Comparison of ENCODE assay signal across 14 mouse cellular contexts in the genomic region with DNA sequence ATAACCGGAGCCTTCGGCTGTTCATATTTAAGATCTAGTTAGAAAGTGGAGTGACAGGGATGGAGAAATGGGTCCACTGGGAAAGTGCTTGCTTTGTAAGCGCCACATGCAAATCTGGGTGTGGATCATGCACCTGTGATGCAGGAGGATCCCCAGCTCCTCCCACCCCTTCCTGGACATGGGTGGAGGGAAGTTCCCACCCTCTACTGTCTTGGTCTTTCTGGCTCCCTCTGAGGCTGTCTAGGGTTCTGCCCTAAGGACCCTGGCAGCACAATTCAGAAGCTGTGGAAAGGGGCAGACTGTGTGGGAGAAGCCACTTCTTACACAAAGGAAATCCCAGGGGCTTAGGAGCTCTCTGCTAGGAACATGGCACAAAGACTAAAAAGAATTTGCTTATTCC. TPM values are rescaled to one million over a fixed set of nuclear protein-coding genes. Genes with fewer than 3 reads are reported as not detected.
A peak's percentile ranks its signal among the peaks of the same experiment; 100 is the strongest.
DNase-seq lines count a peak whose midpoint lies in the region; ATAC-seq lines count a peak whose summit lies in the region.
"Had no signal": no experiment of that assay in that cellular context is flagged by ENCODE, and none has a peak within 500 bp of the region (broad histone marks: within the 10 kb centered on the region; RNA-seq: fewer than 3 reads in every experiment).

No protein-coding gene starts in this region.

- H3K9me3 ChIP-seq in neural tube, embryonic 13.5 days = 0 out of 2 replicates have a peak, but pooled peaks cover 4% of the 10 kb centered on the region

- no peak for ATAC-seq in neural tube, embryonic 13.5 days (ENCODE audit: low read depth)
- ATAC-seq in neutrophil, adult 5-6 weeks (ENCODE audit: extremely low read depth, insufficient number of reproducible peaks, low FRiP score, poor library complexity, severe bottlenecking) = peak; percentile 31; the same call in 1 of the 2 replicates
- ATAC-seq: lung, postnatal 0 days had no signal

- H3K36me3 ChIP-seq in neural tube, embryonic 13.5 days = peaks cover 28% of the 10 kb centered on the region

- 0 out of 2 replicates have a peak overlapping the region, but pooled peaks have one; percentile 23 for H3K27ac ChIP-seq in neural tube, embryonic 13.5 days (replicated peaks)
- H3K27ac ChIP-seq: midbrain, embryonic 12.5 days had no signal

- no peak overlapping the region for H3K9ac ChIP-seq in neural tube, embryonic 13.5 days
- H3K9ac ChIP-seq: midbrain, embryonic 12.5 days had no signal

- peaks cover 6% of the 10 kb centered on the region; the same call in 1 of the 2 replicates for H3K4me1 ChIP-seq in neural tube, embryonic 13.5 days (replicated peaks)

- H3K4me2 ChIP-seq in neural tube, embryonic 13.5 days = no peak overlapping the region
- H3K4me2 ChIP-seq: midbrain, embryonic 12.5 days had no signal

- H3K4me3 ChIP-seq in neural tube, embryonic 13.5 days = no peak overlapping the region
- H3K4me3 ChIP-seq: midbrain, embryonic 12.5 days had no signal

- no peaks in the 10 kb centered on the region for H3K27me3 ChIP-seq in neural tube, embryonic 13.5 days
- H3K27me3 ChIP-seq: midbrain, embryonic 12.5 days had no signal

- WGBS in neural tube, embryonic 13.5 days = 88% methylated on average over 3 of the region's 3 CpGs

- DNase-seq in heart, adult 11 months = peak; percentile 91
- DNase-seq in heart, postnatal 4 days = no peak
- no peak for DNase-seq in neural tube, embryonic 10.5 days (ENCODE audit: extremely low spot score, low spot score)
- DNase-seq in ES-CJ7 (ENCODE audit: low read depth, low spot score) = peak; percentile 69
- no peak for DNase-seq in adrenal gland, postnatal 14 days
- DNase-seq in gastrocnemius, postnatal 10 days = no peak
- DNase-seq: adrenal gland, postnatal 25 days; heart, adult 18-20 months; kidney, adult 8-10 months had no signal

RNA-seq across cellular contexts. Expression of gene Gpr18, which starts 16.0 kb away (rescaled TPM):
- not detected for total RNA-seq in heart, postnatal 4 days (2021)
- 0.17 TPM in 1 of 2 replicates, not detected in the other for polyA plus RNA-seq in neural tube, embryonic 13.5 days (2015; fragmentation: Nextera tagmentation; extraction: Ambion mirVana)
- 95.0 and 98.8 TPM in 2 replicates for total RNA-seq in neutrophil, adult 5-6 weeks (2017)
- 0.67 and 5.2 TPM in 2 replicates for total RNA-seq in adrenal gland, postnatal 14 days (2021)
- not detected for total RNA-seq in gastrocnemius, postnatal 10 days (2021)
- total RNA-seq: left cerebral cortex, postnatal 10 days had no signal

RNA-seq across cellular contexts. Expression of gene Gpr183, which starts 33.4 kb away (rescaled TPM):
- total RNA-seq in heart, postnatal 4 days (2021) = 1 to 10 TPM; 2.8 to 3.3 TPM
- 1.5 and 1.6 TPM in 2 replicates for polyA plus RNA-seq in neural tube, embryonic 13.5 days (2015; fragmentation: Nextera tagmentation; extraction: Ambion mirVana)
- total RNA-seq in neutrophil, adult 5-6 weeks (2017) = 73.9 and 74.6 TPM in 2 replicates
- 0.48 and 2.3 TPM in 2 replicates for total RNA-seq in adrenal gland, postnatal 14 days (2021)
- 1 to 10 TPM in 1 of 2 experiments, under 1 TPM in 1; 0.68 to 1.4 TPM for total RNA-seq in gastrocnemius, postnatal 10 days (2021)

RNA-seq across cellular contexts. Expression of gene Ubac2, which starts 53.2 kb away (rescaled TPM):
- total RNA-seq in heart, postnatal 4 days (2021) = 10 to 100 TPM; 25.2 to 27.3 TPM
- polyA plus RNA-seq in neural tube, embryonic 13.5 days (2015; fragmentation: Nextera tagmentation; extraction: Ambion mirVana) = 54.6 and 59.3 TPM in 2 replicates
- 31.9 and 32.0 TPM in 2 replicates for total RNA-seq in neutrophil, adult 5-6 weeks (2017)
- total RNA-seq in adrenal gland, postnatal 14 days (2021) = 30.3 and 34.4 TPM in 2 replicates
- total RNA-seq in gastrocnemius, postnatal 10 days (2021) = 10 to 100 TPM; 23.1 to 23.7 TPM

Comparison
In these comparisons a context has a peak if more than half of its experiments do, and no peak if none do; other contexts are left out.
1. DNase-seq: peak in heart, adult 11 months (single experiment) and ES-CJ7 (single experiment); none in heart, postnatal 4 days (single experiment), neural tube, embryonic 10.5 days (single experiment), adrenal gland, postnatal 14 days (single experiment) and gastrocnemius, postnatal 10 days (single experiment).
2. RNA of gene Gpr18, which starts 16.0 kb away (total RNA-seq): 95.0 to 98.8 TPM in neutrophil, adult 5-6 weeks; 0.67 to 5.2 TPM in adrenal gland, postnatal 14 days, not detected in heart, postnatal 4 days and not detected in gastrocnemius, postnatal 10 days; every median in the first group is over 10 times any median in the second.
3. RNA of gene Gpr183, which starts 33.4 kb away (total RNA-seq): 73.9 to 74.6 TPM in neutrophil, adult 5-6 weeks; 2.8 to 3.3 TPM in heart, postnatal 4 days, 0.68 to 1.4 TPM in gastrocnemius, postnatal 10 days and 0.48 to 2.3 TPM in adrenal gland, postnatal 14 days; every median in the first group is over 10 times any median in the second.